Mouse (Mus musculus): ENCODE measurements around the gene Tspan10. TPM values are rescaled to one million over a fixed set of nuclear protein-coding genes. Genes with fewer than 3 reads are reported as not detected.
A peak's percentile ranks its signal among the peaks of the same experiment; 100 is the strongest.

The Tspan10 gene
- polyA plus RNA-seq, 1 experiment from 2014 or later, result not detected

- WGBS, result under 1% methylated on average over 64 of the region's 77 CpGs
- peak within 1 kb of the TSS; percentile 97 for H3K27ac ChIP-seq
- peak within 1 kb of the TSS; percentile 99 for H3K4me3 ChIP-seq
- H3K27me3 ChIP-seq (ENCODE audit: low read depth, poor library complexity, severe bottlenecking), result no peaks in the 10 kb centered on the region
- no peaks in the 10 kb centered on the region for H3K9me3 ChIP-seq (replicated peaks)
- peak; percentile 97 for DNase-seq (ENCODE audit: low spot score)
- peaks cover 37% of the 10 kb centered on the region for H3K36me3 ChIP-seq
- H3K4me1 ChIP-seq, result peaks cover 18% of the 10 kb centered on the region
Observed at GRCm38 (mm10) chr11:120437152-120437856, 5.1 kb upstream of the Tspan10 start, which contains the start of gene Nploc4. TSS of gene Nploc4 (minus strand) at chr11:120437708.

GRCm38 (mm10) chr11:120437857-120438385, 4.5 kb upstream of the Tspan10 start:
- Histone ChIP-seq H3K9me3 (replicated peaks) (no peaks in the 10 kb centered on the region), H3K27ac (peak overlapping the region; percentile 97), H3K4me3 (peak overlapping the region; percentile 99), H3K36me3 (peaks cover 31% of the 10 kb centered on the region), H3K4me1 (peaks cover 18% of the 10 kb centered on the region), H3K27me3 (ENCODE audit: low read depth, poor library complexity, severe bottlenecking) (no peaks in the 10 kb centered on the region)
- no peak for DNase-seq (ENCODE audit: low spot score)
- WGBS, result 32% methylated on average over 12 of the region's 12 CpGs

GRCm38 (mm10) chr11:120442765-120443280, 379 bp downstream of the Tspan10 start:
- Histone ChIP-seq H3K4me3 (no peak overlapping the region), H3K36me3 (no peaks in the 10 kb centered on the region), H3K9me3 (replicated peaks) (no peaks in the 10 kb centered on the region), H3K4me1 (no peaks in the 10 kb centered on the region; the same call in 1 of the 2 replicates), H3K27me3 (ENCODE audit: low read depth, poor library complexity, severe bottlenecking) (no peaks in the 10 kb centered on the region), H3K27ac (no peak overlapping the region)
- WGBS, result 88% methylated on average over 3 of the region's 3 CpGs
- no peak for DNase-seq (ENCODE audit: low spot score)

- H3K27ac ChIP-seq, result no peak overlapping the region; the same call in 1 of the 2 replicates
Observed at GRCm38 (mm10) chr11:120444106-120444505, 1.7 kb downstream of the Tspan10 start.

GRCm38 (mm10) chr11:120445475-120445874, 3.0 kb downstream of the Tspan10 start:
- Histone ChIP-seq H3K4me1 (peaks cover 7% of the 10 kb centered on the region; the same call in 1 of the 2 replicates), H3K36me3 (no peaks in the 10 kb centered on the region), H3K9me3 (replicated peaks) (no peaks in the 10 kb centered on the region), H3K27me3 (ENCODE audit: low read depth, poor library complexity, severe bottlenecking) (no peaks in the 10 kb centered on the region), H3K4me3 (no peak overlapping the region), H3K27ac (no peak overlapping the region; the same call in 1 of the 2 replicates)
- DNase-seq (ENCODE audit: low spot score), result no peak
- 77% methylated on average over 3 of the region's 3 CpGs for WGBS

More at GRCm38 (mm10) chr11:120444106-120444505, 1.7 kb downstream of the Tspan10 start:
- Histone ChIP-seq H3K36me3 (no peaks in the 10 kb centered on the region), H3K4me1 (peaks cover 7% of the 10 kb centered on the region; the same call in 1 of the 2 replicates), H3K27me3 (ENCODE audit: low read depth, poor library complexity, severe bottlenecking) (no peaks in the 10 kb centered on the region), H3K9me3 (replicated peaks) (no peaks in the 10 kb centered on the region), H3K4me3 (no peak overlapping the region)
- no peak for DNase-seq (ENCODE audit: low spot score)
- WGBS, result 73% methylated on average over 6 of the region's 6 CpGs

GRCm38 (mm10) chr11:120447179-120447578, 4.7 kb downstream of the Tspan10 start:
- H3K4me3 ChIP-seq, result no peak overlapping the region
- H3K36me3 ChIP-seq, result no peaks in the 10 kb centered on the region
- no peaks in the 10 kb centered on the region for H3K27me3 ChIP-seq (ENCODE audit: low read depth, poor library complexity, severe bottlenecking)
- H3K4me1 ChIP-seq, result peaks cover 7% of the 10 kb centered on the region; the same call in 1 of the 2 replicates
- DNase-seq (ENCODE audit: low spot score), result no peak
- no peak overlapping the region for H3K27ac ChIP-seq
- no peaks in the 10 kb centered on the region for H3K9me3 ChIP-seq (replicated peaks)
- WGBS, result 84% methylated on average over 7 of the region's 7 CpGs

GRCm38 (mm10) chr11:120452246-120452645, 9.8 kb downstream of the Tspan10 start:
- no peak overlapping the region for H3K4me3 ChIP-seq
- peaks cover 13% of the 10 kb centered on the region for H3K36me3 ChIP-seq
- H3K4me1 ChIP-seq, result peaks cover 14% of the 10 kb centered on the region
- WGBS, result 70% methylated on average over 3 of the region's 3 CpGs
- no peak overlapping the region for H3K27ac ChIP-seq
- no peak for DNase-seq (ENCODE audit: low spot score)
- H3K9me3 ChIP-seq (replicated peaks), result no peaks in the 10 kb centered on the region
- H3K27me3 ChIP-seq (ENCODE audit: low read depth, poor library complexity, severe bottlenecking), result no peaks in the 10 kb centered on the region

- no peak for DNase-seq (ENCODE audit: low spot score)
- Histone ChIP-seq H3K4me1 (peaks cover 22% of the 10 kb centered on the region), H3K27ac (no peak within 1 kb of the TSS), H3K27me3 (ENCODE audit: low read depth, poor library complexity, severe bottlenecking) (no peaks in the 10 kb centered on the region), H3K4me3 (no peak within 1 kb of the TSS), H3K9me3 (replicated peaks) (no peaks in the 10 kb centered on the region), H3K36me3 (peaks cover 16% of the 10 kb centered on the region)
- WGBS, result 84% methylated on average over 4 of the region's 4 CpGs
Observed at GRCm38 (mm10) chr11:120453306-120453705, 10.9 kb downstream of the Tspan10 start, which contains the start of gene Pde6g. TSS of gene Pde6g (minus strand) at chr11:120453500.

GRCm38 (mm10) chr11:120454965-120455364, 12.5 kb downstream of the Tspan10 start:
- WGBS, result 95% methylated on average over 4 of the region's 4 CpGs
- H3K9me3 ChIP-seq (replicated peaks), result no peaks in the 10 kb centered on the region
- H3K27me3 ChIP-seq (ENCODE audit: low read depth, poor library complexity, severe bottlenecking), result no peaks in the 10 kb centered on the region
- peaks cover 28% of the 10 kb centered on the region for H3K4me1 ChIP-seq
- H3K27ac ChIP-seq, result no peak overlapping the region
- peaks cover 28% of the 10 kb centered on the region for H3K36me3 ChIP-seq
- H3K4me3 ChIP-seq, result no peak overlapping the region
- DNase-seq (ENCODE audit: low spot score), result no peak

- no peaks in the 10 kb centered on the region for H3K27me3 ChIP-seq (ENCODE audit: low read depth, poor library complexity, severe bottlenecking)
- DNase-seq (ENCODE audit: low spot score), result no peak
- no peak overlapping the region for H3K27ac ChIP-seq
- WGBS, result 96% methylated on average over 7 of the region's 7 CpGs
- H3K36me3 ChIP-seq, result peaks cover 32% of the 10 kb centered on the region
- H3K4me3 ChIP-seq, result no peak overlapping the region
- H3K9me3 ChIP-seq (replicated peaks), result no peaks in the 10 kb centered on the region
- peaks cover 28% of the 10 kb centered on the region for H3K4me1 ChIP-seq
Observed at GRCm38 (mm10) chr11:120455413-120455812, 13.0 kb downstream of the Tspan10 start.

- WGBS, result 38% methylated on average over 14 of the region's 14 CpGs
- peaks cover 51% of the 10 kb centered on the region for H3K36me3 ChIP-seq
- H3K27me3 ChIP-seq (ENCODE audit: low read depth, poor library complexity, severe bottlenecking), result no peaks in the 10 kb centered on the region
- peak overlapping the region; percentile 98 for H3K4me3 ChIP-seq
- H3K4me1 ChIP-seq, result peaks cover 31% of the 10 kb centered on the region
- no peaks in the 10 kb centered on the region for H3K9me3 ChIP-seq (replicated peaks)
- DNase-seq (ENCODE audit: low spot score), result no peak
- H3K27ac ChIP-seq, result peak overlapping the region; percentile 97
Observed at GRCm38 (mm10) chr11:120457370-120457769, 14.9 kb downstream of the Tspan10 start.

GRCm38 (mm10) chr11:120457772-120458751, 15.6 kb downstream of the Tspan10 start, which contains the start of the genes Oxld1 and Ccdc137:
TSS of gene Oxld1 (minus strand) at chr11:120458068.
TSS of gene Ccdc137 (plus strand) at chr11:120458115.
- 5% methylated on average over 62 of the region's 62 CpGs for WGBS
- Histone ChIP-seq H3K27ac (peak within 1 kb of the TSS; percentile 97), H3K27me3 (ENCODE audit: low read depth, poor library complexity, severe bottlenecking) (no peaks in the 10 kb centered on the region), H3K4me3 (peak within 1 kb of the TSS; percentile 98), H3K9me3 (replicated peaks) (no peaks in the 10 kb centered on the region), H3K36me3 (peaks cover 58% of the 10 kb centered on the region), H3K4me1 (peaks cover 31% of the 10 kb centered on the region)
- DNase-seq (ENCODE audit: low spot score), result peak; percentile 90
